Mouse (Mus musculus) stomach, embryonic 14.5 days (tissue): Measurements from ENCODE around the gene Mrpl4. TPM values are rescaled to one million over a fixed set of nuclear protein-coding genes. Genes with fewer than 3 reads are reported as not detected.

Experiments used
- ATAC-seq: fragments of 200-750 bp; cut with Nextera tagmentation; 2 replicates; pipeline ENCODE4 v1.8.0; 2017; ENCODE audit warnings: low read depth, moderate TSS enrichment; ENCODE audit not compliant: insufficient number of reproducible peaks, insufficient read depth, low FRiP score
- H3K27ac ChIP-seq: fragments of 300-500 bp; sonication (generic); 2 replicates; pipeline ENCODE4 v1.5.1; 2014; ENCODE audit warnings: mild to moderate bottlenecking, low read length, moderate library complexity, mixed read lengths
- H3K27me3 ChIP-seq: fragments of 300-500 bp; sonication (generic); 2 replicates; pipeline ENCODE4 v1.6.1; 2014; ENCODE audit warnings: low read length, control low read depth, mixed read lengths; ENCODE audit not compliant: control insufficient read depth, insufficient read depth
- H3K36me3 ChIP-seq: fragments of 300-500 bp; sonication (generic); 2 replicates; pipeline ENCODE4 v1.6.1; 2014; ENCODE audit warnings: mild to moderate bottlenecking, control low read depth, low read length, moderate library complexity, mixed read lengths; ENCODE audit not compliant: control insufficient read depth, insufficient read depth
- H3K4me1 ChIP-seq: fragments of 300-500 bp; sonication (generic); 2 replicates; pipeline ENCODE4 v1.6.1; 2014; ENCODE audit warnings: low read length, control low read depth, mixed read lengths; ENCODE audit not compliant: control insufficient read depth, insufficient read depth
- H3K4me2 ChIP-seq: fragments of 300-500 bp; sonication (generic); replicated peaks from 2 replicates; pipeline ENCODE4 v1.6.1; 2014; ENCODE audit warnings: low read depth, low read length, control low read depth
- H3K4me3 ChIP-seq: fragments of 300-500 bp; sonication (generic); 2 replicates; pipeline ENCODE4 v1.5.1; 2014; ENCODE audit warnings: low read depth, low read length, control low read depth
- H3K9ac ChIP-seq: fragments of 300-500 bp; sonication (generic); replicated peaks from 2 replicates; pipeline ENCODE4 v1.6.1; 2014; ENCODE audit warnings: low read depth, mild to moderate bottlenecking, control low read depth, low read length, moderate library complexity, mixed read lengths
- H3K9me3 ChIP-seq: fragments of 300-500 bp; sonication (generic); 2 replicates; pipeline ENCODE4 v1.6.1; 2016; ENCODE audit warnings: low read depth, low read length, control low read depth; ENCODE audit not compliant: control insufficient read depth
- WGBS: fragments of 180-500 bp; shearing (Covaris S2); extraction: QIAGEN DNeasy Blood & Tissue Kit; methylation state at CpG from one replicate; pipeline ENCODE4 v1.1.7; 2014; 5-methylcytosine and 5-hydroxymethylcytosine counted together
- polyA plus RNA-seq: library from polyadenylated mRNA; unstranded; fragments of >200 nt; fragmentation: Nextera tagmentation; extraction: Ambion mirVana; gene quantifications from 2 replicates; pipeline ENCODE4 v1.2.1, GENCODE M21; 2014

Mrpl4 gene
- polyA plus RNA-seq, 1 experiment from 2014 or later, result 150 TPM

DNA sequence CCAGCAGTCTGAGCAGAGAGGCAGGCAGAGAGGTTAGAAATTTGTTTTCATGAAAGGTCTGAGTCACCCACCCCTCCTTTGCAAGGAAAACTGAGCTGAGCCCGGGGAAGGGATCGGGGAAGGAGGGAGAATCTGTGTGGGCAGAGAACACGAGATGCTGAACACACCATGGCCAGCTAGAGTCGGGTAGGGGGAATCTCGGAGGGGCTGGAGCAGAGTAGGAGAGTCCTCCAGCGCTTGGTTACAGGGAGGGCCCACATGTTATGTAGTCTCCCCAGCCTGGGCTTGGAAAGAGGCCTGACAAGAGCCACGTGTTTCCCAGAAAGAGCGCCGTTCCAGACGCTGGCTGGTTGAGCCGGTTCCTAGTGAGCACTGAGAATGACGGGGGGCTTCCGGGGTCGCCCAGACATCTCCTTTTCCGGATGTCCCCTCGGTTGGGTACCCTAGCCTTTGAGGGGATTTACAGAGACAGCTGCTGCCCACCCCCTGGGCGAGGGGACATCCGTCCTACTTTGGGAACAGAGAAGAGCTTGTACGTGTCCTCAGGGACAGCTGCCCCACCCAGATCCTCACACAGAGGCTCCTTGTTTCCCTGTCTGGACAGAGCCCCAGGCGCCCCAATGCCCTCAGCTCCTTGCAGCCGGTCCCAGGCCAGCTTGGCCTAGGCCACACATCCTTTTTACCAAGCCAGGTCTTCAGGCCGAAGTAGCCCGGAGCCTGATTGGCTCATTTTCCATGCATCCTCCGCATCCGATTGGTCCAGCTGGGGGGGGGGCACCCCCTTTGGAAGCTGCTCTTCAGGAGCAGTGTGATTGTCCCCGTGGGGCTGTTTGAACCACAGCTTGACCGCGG, 30.2 kb upstream of the Mrpl4 start:
- 20% methylated on average over 28 of the region's 28 CpGs for WGBS
- H3K9ac ChIP-seq, result peak overlapping the region; percentile 46
- ATAC-seq, result peak; percentile 66

DNA sequence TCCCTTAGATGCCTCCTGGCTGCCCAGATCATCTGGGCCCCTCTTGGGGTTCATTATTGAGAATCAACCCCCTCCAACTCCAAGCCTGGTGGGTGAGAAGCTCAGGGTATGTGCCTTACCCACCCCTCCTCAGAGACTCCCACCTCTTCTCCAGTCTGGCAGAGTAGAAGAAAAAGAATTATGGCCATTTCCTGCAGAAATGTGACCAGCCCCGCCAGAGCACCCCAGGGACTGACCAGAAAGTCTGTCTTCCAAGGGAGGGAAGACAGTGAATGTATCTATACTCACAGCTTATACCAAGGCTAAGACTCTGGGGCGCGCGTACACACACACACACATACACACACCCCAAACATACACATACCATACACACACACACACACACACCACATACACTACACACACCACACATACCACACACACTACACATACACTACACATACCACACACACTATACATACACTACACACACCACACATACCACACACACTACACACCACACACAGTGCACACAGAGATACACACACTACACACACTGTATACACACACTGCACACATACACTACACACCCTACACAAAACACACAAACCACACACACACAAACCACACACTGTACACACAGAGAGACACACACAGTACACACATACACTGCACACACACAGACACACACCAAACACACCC, 29.4 kb upstream of the Mrpl4 start:
- peak overlapping the region; percentile 46; the same call in 1 of the 2 replicates for H3K9ac ChIP-seq
- peak overlapping the region; percentile 80 for H3K4me3 ChIP-seq
- H3K27me3 ChIP-seq, result no peaks in the 10 kb centered on the region
- peaks cover 41% of the 10 kb centered on the region for H3K4me1 ChIP-seq
- no peak for ATAC-seq
- H3K36me3 ChIP-seq, result peaks cover 11% of the 10 kb centered on the region
- WGBS, result 72% methylated on average over 4 of the region's 4 CpGs
- peak overlapping the region; percentile 79 for H3K4me2 ChIP-seq
- H3K27ac ChIP-seq, result peak overlapping the region; percentile 97
- no peaks in the 10 kb centered on the region for H3K9me3 ChIP-seq

More for the DNA sequence above, 30.2 kb upstream of the Mrpl4 start:
- Histone ChIP-seq H3K4me2 (peak overlapping the region; percentile 79), H3K27ac (peak overlapping the region; percentile 97), H3K36me3 (peaks cover 19% of the 10 kb centered on the region), H3K4me1 (peaks cover 41% of the 10 kb centered on the region), H3K9me3 (no peaks in the 10 kb centered on the region), H3K4me3 (peak overlapping the region; percentile 22), H3K27me3 (no peaks in the 10 kb centered on the region)

DNA sequence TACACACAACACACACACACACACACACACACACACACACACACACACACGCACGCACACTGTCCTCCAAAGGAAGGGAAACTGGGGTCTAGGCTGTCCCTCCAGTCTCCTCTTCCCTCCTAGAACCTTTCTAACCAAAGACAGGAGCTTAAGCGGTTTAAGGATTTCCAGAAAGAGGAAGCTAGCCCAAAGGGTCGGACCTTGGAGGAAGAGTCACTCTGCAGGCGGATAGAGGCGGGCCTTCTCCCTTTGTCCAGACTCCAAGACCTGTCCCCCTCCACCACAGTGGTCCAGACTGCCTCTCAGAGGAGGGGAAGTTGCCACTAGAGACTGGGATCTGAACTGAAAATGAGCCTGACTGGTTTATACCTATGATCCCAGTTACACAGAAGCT, 28.9 kb upstream of the Mrpl4 start:
- Histone ChIP-seq H3K4me3 (peak overlapping the region; percentile 80), H3K4me2 (peak overlapping the region; percentile 79), H3K4me1 (peaks cover 41% of the 10 kb centered on the region), H3K9me3 (no peaks in the 10 kb centered on the region), H3K27ac (peak overlapping the region; percentile 97), H3K9ac (peak overlapping the region; percentile 10; the same call in 1 of the 2 replicates), H3K27me3 (no peaks in the 10 kb centered on the region), H3K36me3 (peaks cover 6% of the 10 kb centered on the region)
- 27% methylated on average over 4 of the region's 6 CpGs for WGBS
- no peak for ATAC-seq

DNA sequence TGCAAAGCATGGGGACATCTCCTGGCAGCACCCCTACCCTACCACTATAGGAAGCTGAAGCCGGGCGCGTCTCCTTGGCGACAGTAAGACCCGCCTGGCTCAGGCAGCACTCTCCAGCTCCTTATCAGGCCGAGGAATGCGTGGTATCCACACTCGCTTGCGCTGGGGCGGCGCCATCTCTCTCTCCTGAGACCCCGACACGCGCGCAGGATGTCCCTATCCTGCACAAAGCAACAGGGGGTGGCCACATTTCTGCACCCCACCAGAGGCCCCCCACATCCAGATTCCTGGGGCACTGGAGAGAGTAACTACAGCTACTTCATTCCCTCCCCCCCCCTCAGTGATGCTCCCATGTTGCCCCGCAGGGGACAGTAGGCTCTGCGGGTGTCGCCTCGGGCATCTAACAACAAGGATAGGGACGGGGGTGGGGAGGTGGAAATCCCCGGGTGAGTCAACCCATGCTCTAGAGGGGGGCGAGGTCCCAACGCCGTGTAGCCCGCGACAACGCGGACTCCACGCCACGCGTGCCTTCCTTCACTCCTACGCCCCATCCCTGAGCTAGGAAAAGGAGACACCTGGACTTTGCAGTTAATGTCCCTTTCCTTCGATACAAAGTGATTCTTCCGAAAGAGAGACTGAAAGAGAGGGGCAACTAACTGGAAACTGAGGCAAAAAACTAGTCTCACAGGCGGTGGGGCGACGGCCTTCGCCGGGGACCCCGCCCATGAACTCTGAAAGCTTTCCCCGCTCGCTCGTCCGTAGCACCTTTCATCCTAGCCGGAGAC, 26.9 kb upstream of the Mrpl4 start:
- Histone ChIP-seq H3K27ac (peak overlapping the region; percentile 96), H3K27me3 (no peaks in the 10 kb centered on the region), H3K4me3 (peak overlapping the region; percentile 80), H3K4me1 (peaks cover 41% of the 10 kb centered on the region), H3K4me2 (peak overlapping the region; percentile 79), H3K36me3 (no peaks in the 10 kb centered on the region; the same call in 1 of the 2 replicates), H3K9me3 (no peaks in the 10 kb centered on the region), H3K9ac (peak overlapping the region; percentile 77)
- under 1% methylated on average over 45 of the region's 45 CpGs for WGBS
- no peak; the same call in 1 of the 2 replicates for ATAC-seq

DNA sequence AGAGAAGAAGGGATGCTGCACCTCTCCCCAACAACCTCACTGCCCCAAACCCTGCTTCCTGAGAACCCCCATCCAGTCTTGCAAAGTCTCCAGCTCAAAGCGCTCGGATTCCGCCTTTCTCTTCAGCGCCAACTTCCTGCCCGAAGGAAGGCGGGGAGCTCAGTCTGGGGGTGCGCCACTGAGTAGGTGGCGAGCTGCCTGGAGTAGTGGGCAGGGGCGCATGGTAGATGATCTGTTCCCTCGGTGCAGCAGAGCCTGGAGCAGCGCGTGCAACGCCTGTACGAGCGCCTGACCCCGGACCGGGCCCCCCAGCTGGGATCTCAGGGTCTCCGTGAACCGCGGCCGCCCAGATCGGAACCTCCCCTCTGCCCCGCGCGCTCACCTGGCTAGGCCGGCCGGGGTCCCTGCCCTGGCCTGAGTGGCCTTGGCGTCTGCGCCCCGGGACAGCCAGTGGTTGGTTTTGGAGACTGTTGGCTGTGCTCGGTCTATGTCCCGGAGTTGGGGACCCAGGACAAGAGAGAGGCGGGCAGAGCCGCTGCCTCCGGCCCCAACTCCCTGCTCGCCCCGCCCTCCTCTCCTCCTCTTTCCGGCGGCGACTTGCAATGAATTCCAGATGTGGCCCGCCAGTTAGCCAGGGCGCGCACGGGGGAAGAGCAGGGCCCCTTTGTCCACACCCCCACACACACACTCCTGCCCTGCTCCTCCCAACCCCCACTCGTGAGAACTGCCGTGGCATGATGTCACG, 26.1 kb upstream of the Mrpl4 start, which contains the start of gene S1pr2:
S1pr2 (minus strand) TSS at position 566 of the 745 bp plus-strand sequence.
- peak within 1 kb of the TSS; percentile 79 for H3K4me2 ChIP-seq
- H3K9ac ChIP-seq, result peak within 1 kb of the TSS; percentile 77
- peak within 1 kb of the TSS; percentile 96 for H3K27ac ChIP-seq
- no peaks in the 10 kb centered on the region for H3K27me3 ChIP-seq
- H3K4me1 ChIP-seq, result peaks cover 37% of the 10 kb centered on the region
- H3K4me3 ChIP-seq, result peak within 1 kb of the TSS; percentile 80
- no peaks in the 10 kb centered on the region for H3K36me3 ChIP-seq
- no peaks in the 10 kb centered on the region for H3K9me3 ChIP-seq
- WGBS, result 1% methylated on average over 45 of the region's 47 CpGs
- ATAC-seq, result peak; percentile 70

DNA sequence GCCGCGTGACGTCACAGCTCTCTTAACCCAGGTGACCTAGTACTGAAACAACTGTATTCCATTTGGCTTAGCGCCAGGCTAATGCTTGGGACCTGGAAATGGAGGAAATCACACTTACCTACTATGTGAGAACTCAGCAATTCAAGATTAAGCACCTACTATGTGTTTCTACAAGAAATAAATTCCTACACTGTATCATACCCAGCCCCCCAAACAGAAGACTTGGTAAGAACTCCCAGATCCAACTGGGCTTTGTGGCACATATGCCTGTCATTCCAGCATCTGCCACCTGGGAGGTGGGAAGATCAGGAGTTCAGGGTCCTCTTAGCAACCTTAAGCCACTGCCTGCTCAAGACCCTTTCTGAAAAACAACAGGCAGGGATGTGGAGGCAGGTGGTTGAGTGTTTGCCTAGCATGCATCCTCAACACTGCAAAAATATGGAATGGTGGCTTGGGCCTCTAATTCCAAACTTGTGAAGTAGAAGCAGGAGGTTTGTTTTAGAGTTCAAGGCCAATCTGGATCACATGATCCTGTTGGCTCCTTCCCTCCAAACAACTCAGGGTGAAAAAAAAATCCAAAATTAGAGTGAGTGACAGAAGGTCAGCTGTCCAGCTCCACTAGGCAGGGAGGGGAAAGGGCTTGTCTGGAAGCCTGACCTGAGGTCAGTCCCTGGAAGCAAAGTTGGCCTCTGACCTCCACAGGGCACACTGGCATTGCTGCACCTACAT, 25.4 kb upstream of the Mrpl4 start:
- WGBS, result 2% methylated on average over 4 of the region's 4 CpGs
- ATAC-seq, result no peak
- H3K4me3 ChIP-seq, result peak overlapping the region; percentile 80
- peak overlapping the region; percentile 96 for H3K27ac ChIP-seq
- H3K4me2 ChIP-seq, result peak overlapping the region; percentile 79
- H3K27me3 ChIP-seq, result no peaks in the 10 kb centered on the region
- H3K9ac ChIP-seq, result no peak overlapping the region
- H3K9me3 ChIP-seq, result no peaks in the 10 kb centered on the region
- H3K36me3 ChIP-seq, result no peaks in the 10 kb centered on the region
- peaks cover 29% of the 10 kb centered on the region for H3K4me1 ChIP-seq

DNA sequence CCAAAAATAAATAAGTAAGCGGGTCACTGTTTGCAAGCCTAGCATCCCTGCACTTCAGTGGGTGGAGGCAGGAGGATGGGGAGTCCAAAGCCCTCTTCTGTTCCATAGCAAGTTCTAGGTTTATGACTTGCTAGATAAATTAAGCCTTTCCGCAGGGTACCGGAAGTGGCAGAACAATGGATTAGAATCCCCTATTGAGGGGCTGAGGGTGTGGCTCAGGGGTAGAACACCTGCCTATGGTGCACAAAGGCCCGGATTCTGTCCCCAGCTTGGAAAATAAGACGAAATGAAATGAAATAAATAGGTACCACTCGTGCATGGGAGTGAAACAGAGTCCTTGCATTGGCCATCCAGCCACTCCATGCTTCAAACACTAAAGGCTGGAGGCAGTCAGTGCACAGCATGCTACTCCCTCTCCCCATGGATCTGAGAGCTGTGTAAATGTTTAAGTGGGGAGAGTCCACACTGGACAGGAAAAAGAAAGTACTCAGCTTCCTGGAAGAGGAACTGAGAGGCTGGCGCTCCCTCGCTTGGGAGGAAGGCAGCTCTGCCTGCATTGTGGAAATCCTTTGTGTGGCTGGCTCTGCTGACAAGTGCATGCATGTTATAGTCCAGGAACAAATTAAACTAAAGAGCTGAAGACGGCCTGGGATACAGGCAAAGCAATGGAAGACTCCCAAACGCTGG, 24.0 kb upstream of the Mrpl4 start:
- peaks cover 16% of the 10 kb centered on the region for H3K4me1 ChIP-seq
- no peak for ATAC-seq
- no peak overlapping the region for H3K4me3 ChIP-seq
- 55% methylated on average over 10 of the region's 10 CpGs for WGBS
- no peaks in the 10 kb centered on the region for H3K36me3 ChIP-seq
- no peaks in the 10 kb centered on the region for H3K9me3 ChIP-seq
- H3K4me2 ChIP-seq, result no peak overlapping the region
- no peaks in the 10 kb centered on the region for H3K27me3 ChIP-seq
- H3K9ac ChIP-seq, result no peak overlapping the region
- H3K27ac ChIP-seq, result peak overlapping the region; percentile 48; the same call in 1 of the 2 replicates
